Mouse (Mus musculus): ENCODE measurements around the gene Sall1. TPM values are rescaled to one million over a fixed set of nuclear protein-coding genes. Genes with fewer than 3 reads are reported as not detected.

The Sall1 gene
- polyA plus RNA-seq, 1 experiment from 2014 or later: 1.1 TPM

DNA sequence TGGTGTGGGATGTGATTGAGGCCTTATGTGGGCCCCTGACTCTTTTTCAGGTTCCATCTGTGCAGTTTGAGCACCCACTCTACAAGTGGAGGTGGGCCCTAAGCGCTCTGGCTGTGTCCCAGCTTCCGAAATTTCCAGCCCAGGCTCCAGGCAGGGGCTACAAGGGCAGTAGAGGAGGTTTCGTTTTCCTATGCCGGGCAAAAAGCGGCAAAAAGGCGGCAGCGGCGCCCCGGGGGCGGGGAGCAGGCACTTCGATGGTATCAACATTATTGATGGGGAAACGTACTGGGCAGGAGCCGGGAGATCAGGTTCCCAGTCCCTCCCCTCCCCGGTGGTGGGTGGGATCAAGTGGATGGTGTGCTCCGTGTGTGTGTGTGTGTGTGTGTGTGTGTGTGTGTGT lies 2.3 kb upstream of the Sall1 start:
- peak overlapping the region; percentile 31 for H3K4me2 ChIP-seq (replicated peaks)
- WGBS: 2% methylated on average over 14 of the region's 15 CpGs
- no peak overlapping the region for H3K27ac ChIP-seq (replicated peaks)
- H3K27me3 ChIP-seq: peaks cover 93% of the 10 kb centered on the region
- H3K9me3 ChIP-seq (replicated peaks): no peaks in the 10 kb centered on the region
- no peaks in the 10 kb centered on the region for H3K36me3 ChIP-seq
- no peak for ATAC-seq (ENCODE audit: insufficient number of reproducible peaks, low FRiP score, low TSS enrichment, low read depth)
- H3K9ac ChIP-seq: no peak overlapping the region
- peak overlapping the region; percentile 15 for H3K4me3 ChIP-seq (replicated peaks)
- H3K4me1 ChIP-seq: peaks cover 50% of the 10 kb centered on the region

DNA sequence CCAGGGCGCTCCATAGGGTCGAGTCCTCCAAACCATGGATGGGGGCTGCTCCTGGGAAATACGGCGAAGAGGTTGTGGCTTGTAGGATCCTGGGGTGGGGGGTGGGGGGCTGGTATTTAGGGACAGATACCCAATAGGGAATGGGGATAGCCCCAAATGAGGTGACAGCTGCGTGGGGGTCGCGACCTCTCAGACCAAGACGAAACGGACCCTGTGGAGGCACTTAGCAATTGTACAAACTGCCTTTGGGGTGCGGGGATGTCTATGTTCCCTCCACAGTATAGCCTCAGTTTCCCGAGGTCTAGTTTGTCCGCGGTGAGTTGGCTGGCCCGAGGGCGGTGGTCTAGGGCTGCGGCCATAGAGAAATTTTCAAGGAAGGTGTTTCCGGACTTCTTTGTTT lies 1.8 kb upstream of the Sall1 start:
- H3K9ac ChIP-seq: no peak overlapping the region
- no peaks in the 10 kb centered on the region for H3K36me3 ChIP-seq
- peaks cover 55% of the 10 kb centered on the region for H3K4me1 ChIP-seq
- ATAC-seq (ENCODE audit: insufficient number of reproducible peaks, low FRiP score, low TSS enrichment, low read depth): no peak
- no peaks in the 10 kb centered on the region for H3K9me3 ChIP-seq (replicated peaks)
- no peak overlapping the region for H3K4me2 ChIP-seq (replicated peaks)
- no peak overlapping the region; the same call in 1 of the 2 replicates for H3K4me3 ChIP-seq (replicated peaks)
- 3% methylated on average over 17 of the region's 17 CpGs for WGBS
- peaks cover 93% of the 10 kb centered on the region for H3K27me3 ChIP-seq
- no peak overlapping the region for H3K27ac ChIP-seq (replicated peaks)

- peak overlapping the region; percentile 12; the same call in 1 of the 2 replicates for H3K4me3 ChIP-seq (replicated peaks)
Measured at GRCm38 (mm10) chr8:89045218-89045601, 1.2 kb upstream of the Sall1 start.

DNA sequence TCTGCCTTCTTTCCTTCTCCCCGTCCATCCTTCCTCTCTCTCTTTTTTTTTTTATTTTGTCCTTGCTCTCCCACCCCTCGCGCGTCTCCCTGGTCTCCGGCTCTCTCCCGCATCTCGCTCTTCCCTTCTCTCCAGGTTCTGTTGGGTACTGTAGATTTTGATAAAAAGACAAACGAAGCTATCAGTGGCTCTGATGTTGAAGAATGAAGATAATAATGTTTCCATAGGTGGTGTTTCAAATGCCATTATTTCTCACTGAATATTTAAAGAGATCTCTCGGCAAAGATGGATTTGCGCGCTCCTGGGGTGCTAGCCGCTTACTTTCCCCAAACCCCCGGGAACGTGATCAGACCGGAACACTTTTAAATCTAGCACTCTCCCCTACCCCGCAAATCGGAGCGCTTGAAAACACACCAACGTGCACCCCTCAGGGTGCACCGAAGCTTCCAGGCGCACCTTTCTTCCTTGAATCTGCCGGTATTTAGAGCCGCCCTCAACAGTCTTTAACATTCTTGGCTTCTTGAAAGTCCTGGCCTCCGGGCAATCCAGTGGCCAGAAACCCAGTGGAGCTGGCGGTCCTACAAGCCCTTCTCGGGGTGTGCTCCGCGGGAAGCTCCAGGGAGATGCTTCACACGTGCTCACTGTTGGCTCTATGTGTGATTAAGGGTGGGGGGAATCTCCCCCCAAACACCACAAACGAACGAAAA lies 702 bp upstream of the Sall1 start:
- WGBS: under 1% methylated on average over 31 of the region's 31 CpGs
- Histone ChIP-seq H3K4me2 (replicated peaks) (0 out of 2 replicates have a peak overlapping the region, but pooled peaks have one; percentile 94), H3K4me1 (peaks cover 55% of the 10 kb centered on the region), H3K9ac (no peak overlapping the region), H3K36me3 (no peaks in the 10 kb centered on the region), H3K9me3 (replicated peaks) (no peaks in the 10 kb centered on the region), H3K27ac (replicated peaks) (no peak overlapping the region), H3K27me3 (peaks cover 92% of the 10 kb centered on the region), H3K4me3 (replicated peaks) (peak overlapping the region; percentile 50)
- no peak for ATAC-seq (ENCODE audit: insufficient number of reproducible peaks, low FRiP score, low TSS enrichment, low read depth)

More at GRCm38 (mm10) chr8:89045218-89045601, 1.2 kb upstream of the Sall1 start:
- H3K9me3 ChIP-seq (replicated peaks): no peaks in the 10 kb centered on the region
- peaks cover 92% of the 10 kb centered on the region for H3K27me3 ChIP-seq
- ATAC-seq (ENCODE audit: insufficient number of reproducible peaks, low FRiP score, low TSS enrichment, low read depth): no peak
- H3K4me2 ChIP-seq (replicated peaks): no peak overlapping the region
- WGBS: 3% methylated on average over 30 of the region's 30 CpGs
- no peaks in the 10 kb centered on the region for H3K36me3 ChIP-seq
- peaks cover 55% of the 10 kb centered on the region for H3K4me1 ChIP-seq
- H3K9ac ChIP-seq: no peak overlapping the region
- no peak overlapping the region for H3K27ac ChIP-seq (replicated peaks)

DNA sequence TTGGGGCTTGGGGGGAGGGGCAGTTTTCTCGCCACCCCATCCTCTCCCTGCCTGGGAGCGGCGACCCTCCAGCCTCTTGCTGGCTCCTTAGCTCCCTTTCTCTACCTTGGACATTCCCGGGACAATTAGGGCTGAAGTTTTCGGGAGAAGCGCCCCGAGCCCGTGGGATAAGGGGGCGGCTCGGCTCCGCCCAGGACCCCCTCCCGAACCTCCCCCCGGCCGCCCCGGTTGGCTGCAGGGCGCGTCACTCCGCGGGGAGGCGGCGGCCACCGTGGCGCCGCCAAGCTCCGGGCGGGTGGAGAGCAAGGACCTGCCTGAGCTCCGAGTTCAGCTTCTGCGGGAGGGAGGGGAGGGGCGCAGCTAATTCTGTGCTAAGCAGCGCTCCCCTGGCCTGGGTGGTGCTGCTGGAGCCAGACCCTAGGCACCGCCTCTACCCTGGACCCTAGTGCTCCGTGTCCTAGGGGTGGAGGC lies 556 bp downstream of the Sall1 start:
- ATAC-seq (ENCODE audit: insufficient number of reproducible peaks, low FRiP score, low TSS enrichment, low read depth): peak; percentile 77
- H3K27ac ChIP-seq (replicated peaks): no peak overlapping the region
- H3K27me3 ChIP-seq: peaks cover 84% of the 10 kb centered on the region
- H3K36me3 ChIP-seq: no peaks in the 10 kb centered on the region
- peak overlapping the region; percentile 50 for H3K4me3 ChIP-seq (replicated peaks)
- 1% methylated on average over 32 of the region's 32 CpGs for WGBS
- H3K9me3 ChIP-seq (replicated peaks): no peaks in the 10 kb centered on the region
- H3K4me2 ChIP-seq (replicated peaks): peak overlapping the region; percentile 94
- H3K4me1 ChIP-seq: peaks cover 55% of the 10 kb centered on the region
- 0 out of 2 replicates have a peak overlapping the region, but pooled peaks have one; percentile 9 for H3K9ac ChIP-seq

GRCm38 (mm10) chr8:89042560-89043370 lies 1.2 kb downstream of the Sall1 start:
- peak overlapping the region; percentile 50 for H3K4me3 ChIP-seq (replicated peaks)
- H3K9me3 ChIP-seq (replicated peaks): no peaks in the 10 kb centered on the region
- H3K9ac ChIP-seq: 0 out of 2 replicates have a peak overlapping the region, but pooled peaks have one; percentile 0
- peak; percentile 60 for ATAC-seq (ENCODE audit: insufficient number of reproducible peaks, low FRiP score, low TSS enrichment, low read depth)
- H3K27ac ChIP-seq (replicated peaks): no peak overlapping the region
- H3K36me3 ChIP-seq: no peaks in the 10 kb centered on the region
- peaks cover 55% of the 10 kb centered on the region for H3K4me1 ChIP-seq
- H3K27me3 ChIP-seq: peaks cover 84% of the 10 kb centered on the region
- H3K4me2 ChIP-seq (replicated peaks): peak overlapping the region; percentile 94
- WGBS: under 1% methylated on average over 69 of the region's 80 CpGs

GRCm38 (mm10) chr8:89042118-89042460 lies 1.9 kb downstream of the Sall1 start:
- ATAC-seq (ENCODE audit: insufficient number of reproducible peaks, low FRiP score, low TSS enrichment, low read depth): no peak
- H3K4me3 ChIP-seq (replicated peaks): peak overlapping the region; percentile 50
- H3K27me3 ChIP-seq: peaks cover 84% of the 10 kb centered on the region
- H3K4me2 ChIP-seq (replicated peaks): peak overlapping the region; percentile 94
- no peaks in the 10 kb centered on the region for H3K9me3 ChIP-seq (replicated peaks)
- no peaks in the 10 kb centered on the region for H3K36me3 ChIP-seq
- H3K9ac ChIP-seq: peak overlapping the region; percentile 26; the same call in 1 of the 2 replicates
- WGBS: under 1% methylated on average over 35 of the region's 35 CpGs
- peak overlapping the region; percentile 34; the same call in 1 of the 2 replicates for H3K27ac ChIP-seq (replicated peaks)
- peaks cover 54% of the 10 kb centered on the region for H3K4me1 ChIP-seq

DNA sequence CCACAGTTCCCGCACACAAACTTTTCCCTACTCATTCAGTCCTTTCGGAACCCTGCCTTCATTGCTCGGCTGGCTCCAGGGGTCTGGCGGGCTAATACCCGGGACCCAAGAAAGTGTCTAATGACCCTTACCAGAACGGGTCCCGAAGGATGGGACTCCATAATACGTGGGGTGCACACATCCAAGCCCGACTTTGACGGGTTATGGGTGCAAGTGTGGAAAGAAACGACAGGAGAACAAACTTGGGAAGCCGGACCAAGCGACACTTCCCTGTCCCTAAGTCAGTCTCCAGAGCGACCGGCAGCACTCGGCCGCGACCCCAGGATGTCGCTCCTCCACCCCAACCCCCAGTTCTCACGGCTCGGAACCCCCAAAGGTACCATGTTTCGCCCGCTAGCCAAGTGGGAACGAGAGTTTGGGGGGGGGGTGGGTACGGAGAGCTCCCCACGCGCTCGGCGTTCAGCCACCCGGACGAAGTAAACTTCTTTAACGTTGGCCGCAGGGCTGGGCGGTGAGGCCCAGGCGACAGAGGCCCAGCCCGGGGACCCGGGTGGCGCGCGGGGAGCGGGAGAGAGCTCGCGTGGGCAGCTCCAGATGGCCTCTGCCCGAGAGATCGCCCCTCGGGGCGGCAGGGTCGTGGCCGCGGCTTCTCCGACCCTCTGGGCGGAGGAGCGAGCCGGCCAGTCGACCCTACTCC lies 2.4 kb downstream of the Sall1 start:
- Histone ChIP-seq H3K4me3 (replicated peaks) (peak overlapping the region; percentile 50), H3K27me3 (peaks cover 84% of the 10 kb centered on the region), H3K9ac (peak overlapping the region; percentile 26; the same call in 1 of the 2 replicates), H3K27ac (replicated peaks) (peak overlapping the region; percentile 34; the same call in 1 of the 2 replicates), H3K4me2 (replicated peaks) (peak overlapping the region; percentile 94), H3K36me3 (no peaks in the 10 kb centered on the region), H3K4me1 (peaks cover 49% of the 10 kb centered on the region), H3K9me3 (replicated peaks) (no peaks in the 10 kb centered on the region)
- WGBS: under 1% methylated on average over 53 of the region's 55 CpGs
- ATAC-seq (ENCODE audit: insufficient number of reproducible peaks, low FRiP score, low TSS enrichment, low read depth): no peak

GRCm38 (mm10) chr8:89040751-89041420 lies 3.1 kb downstream of the Sall1 start:
- H3K27me3 ChIP-seq: peaks cover 85% of the 10 kb centered on the region
- H3K4me2 ChIP-seq (replicated peaks): peak overlapping the region; percentile 94
- ATAC-seq (ENCODE audit: insufficient number of reproducible peaks, low FRiP score, low TSS enrichment, low read depth): no peak
- no peak overlapping the region for H3K9ac ChIP-seq
- peak overlapping the region; percentile 50 for H3K4me3 ChIP-seq (replicated peaks)
- peaks cover 46% of the 10 kb centered on the region for H3K4me1 ChIP-seq
- H3K36me3 ChIP-seq: no peaks in the 10 kb centered on the region
- 5% methylated on average over 40 of the region's 40 CpGs for WGBS
- H3K27ac ChIP-seq (replicated peaks): no peak overlapping the region
- H3K9me3 ChIP-seq (replicated peaks): no peaks in the 10 kb centered on the region

- Histone ChIP-seq H3K27me3 (peaks cover 80% of the 10 kb centered on the region), H3K4me2 (replicated peaks) (no peak overlapping the region), H3K27ac (replicated peaks) (no peak overlapping the region), H3K9ac (no peak overlapping the region), H3K9me3 (replicated peaks) (no peaks in the 10 kb centered on the region), H3K4me1 (peaks cover 39% of the 10 kb centered on the region), H3K36me3 (no peaks in the 10 kb centered on the region), H3K4me3 (replicated peaks) (no peak overlapping the region)
- no peak for ATAC-seq (ENCODE audit: insufficient number of reproducible peaks, low FRiP score, low TSS enrichment, low read depth)
- WGBS: 28% methylated on average over 6 of the region's 6 CpGs
Measured at GRCm38 (mm10) chr8:89039890-89040289, 4.1 kb downstream of the Sall1 start.
